Mouse (Mus musculus): ENCODE measurements around the gene Grin2b. TPM values are rescaled to one million over a fixed set of nuclear protein-coding genes. Genes with fewer than 3 reads are reported as not detected.

Gene Grin2b
- polyA plus RNA-seq, 1 experiment from 2014 or later: 0.12 TPM

GRCm38 (mm10) chr6:135767572-135767971, 405.7 kb downstream of the Grin2b start:
- ATAC-seq (ENCODE audit: insufficient number of reproducible peaks, insufficient read depth, low FRiP score, low read depth): no peak
- Histone ChIP-seq H3K36me3 (ENCODE audit: control insufficient read depth, insufficient read depth, low read length) (no peaks in the 10 kb centered on the region), H3K9me3 (ENCODE audit: control insufficient read depth, low read length) (no peaks in the 10 kb centered on the region), H3K9ac (ENCODE audit: low read length) (no peak overlapping the region), H3K4me1 (ENCODE audit: control insufficient read depth in 2 of 2, insufficient read depth in 2 of 2, low read length in 2 of 2) (no peaks in the 10 kb centered on the region; a peak in 1 of 4 replicates), H3K27ac (replicated peaks in 1 of 2; ENCODE audit: control insufficient read depth in 1 of 2, insufficient read depth in 1 of 2, low read depth in 2 of 2, low read length in 2 of 2) (no peak overlapping the region), H3K4me3 (ENCODE audit: control insufficient read depth in 1 of 2, insufficient read depth in 1 of 2, low read depth in 1 of 2, low read length in 2 of 2) (no peak overlapping the region), H3K27me3 (ENCODE audit: control insufficient read depth, insufficient read depth, low read length) (no peaks in the 10 kb centered on the region), H3K4me2 (ENCODE audit: low read length) (no peak overlapping the region)
- WGBS: 54% methylated on average over 8 of the region's 8 CpGs

GRCm38 (mm10) chr6:135758735-135759134, 414.6 kb downstream of the Grin2b start:
- WGBS: 71% methylated on average over 1 of the region's 1 CpGs
- Histone ChIP-seq H3K4me3 (ENCODE audit: control insufficient read depth in 1 of 2, insufficient read depth in 1 of 2, low read depth in 1 of 2, low read length in 2 of 2) (no peak overlapping the region), H3K9ac (ENCODE audit: low read length) (no peak overlapping the region), H3K9me3 (ENCODE audit: control insufficient read depth, low read length) (no peaks in the 10 kb centered on the region), H3K27me3 (ENCODE audit: control insufficient read depth, insufficient read depth, low read length) (no peaks in the 10 kb centered on the region), H3K4me2 (ENCODE audit: low read length) (no peak overlapping the region), H3K36me3 (ENCODE audit: control insufficient read depth, insufficient read depth, low read length) (no peaks in the 10 kb centered on the region), H3K27ac (replicated peaks in 1 of 2; ENCODE audit: control insufficient read depth in 1 of 2, insufficient read depth in 1 of 2, low read depth in 2 of 2, low read length in 2 of 2) (no peak overlapping the region), H3K4me1 (ENCODE audit: control insufficient read depth in 2 of 2, insufficient read depth in 2 of 2, low read length in 2 of 2) (no peaks in the 10 kb centered on the region; a peak in 1 of 4 replicates)
- ATAC-seq (ENCODE audit: insufficient number of reproducible peaks, insufficient read depth, low FRiP score, low read depth): no peak

- H3K9ac ChIP-seq (ENCODE audit: low read length): no peak overlapping the region
- no peaks in the 10 kb centered on the region for H3K27me3 ChIP-seq (ENCODE audit: control insufficient read depth, insufficient read depth, low read length)
- no peak overlapping the region for H3K27ac ChIP-seq (replicated peaks in 1 of 2; ENCODE audit: control insufficient read depth in 1 of 2, insufficient read depth in 1 of 2, low read depth in 2 of 2, low read length in 2 of 2)
- no peak overlapping the region for H3K4me2 ChIP-seq (ENCODE audit: low read length)
- no peaks in the 10 kb centered on the region for H3K9me3 ChIP-seq (ENCODE audit: control insufficient read depth, low read length)
- H3K4me1 ChIP-seq (ENCODE audit: control insufficient read depth in 2 of 2, insufficient read depth in 2 of 2, low read length in 2 of 2): no peaks in the 10 kb centered on the region
- H3K4me3 ChIP-seq (ENCODE audit: control insufficient read depth in 1 of 2, insufficient read depth in 1 of 2, low read depth in 1 of 2, low read length in 2 of 2): no peak overlapping the region
- H3K36me3 ChIP-seq (ENCODE audit: control insufficient read depth, insufficient read depth, low read length): no peaks in the 10 kb centered on the region
- no peak for ATAC-seq (ENCODE audit: insufficient number of reproducible peaks, insufficient read depth, low FRiP score, low read depth)
- WGBS: 77% methylated on average over 1 of the region's 1 CpGs
Measured at GRCm38 (mm10) chr6:135756075-135756474, 417.2 kb downstream of the Grin2b start.

- Histone ChIP-seq H3K4me3 (ENCODE audit: control insufficient read depth in 1 of 2, insufficient read depth in 1 of 2, low read depth in 1 of 2, low read length in 2 of 2) (no peak overlapping the region), H3K27me3 (ENCODE audit: control insufficient read depth, insufficient read depth, low read length) (no peaks in the 10 kb centered on the region), H3K9ac (ENCODE audit: low read length) (no peak overlapping the region), H3K9me3 (ENCODE audit: control insufficient read depth, low read length) (no peaks in the 10 kb centered on the region), H3K4me1 (ENCODE audit: control insufficient read depth in 2 of 2, insufficient read depth in 2 of 2, low read length in 2 of 2) (no peaks in the 10 kb centered on the region; a peak in 1 of 4 replicates), H3K4me2 (ENCODE audit: low read length) (no peak overlapping the region), H3K36me3 (ENCODE audit: control insufficient read depth, insufficient read depth, low read length) (no peaks in the 10 kb centered on the region), H3K27ac (replicated peaks in 1 of 2; ENCODE audit: control insufficient read depth in 1 of 2, insufficient read depth in 1 of 2, low read depth in 2 of 2, low read length in 2 of 2) (no peak overlapping the region)
- ATAC-seq (ENCODE audit: insufficient number of reproducible peaks, insufficient read depth, low FRiP score, low read depth): no peak
- WGBS: 56% methylated on average over 6 of the region's 7 CpGs
Measured at GRCm38 (mm10) chr6:135748412-135749076, 424.8 kb downstream of the Grin2b start.

- no peak overlapping the region for H3K27ac ChIP-seq (replicated peaks in 1 of 2; ENCODE audit: control insufficient read depth in 1 of 2, insufficient read depth in 1 of 2, low read depth in 2 of 2, low read length in 2 of 2)
- H3K9me3 ChIP-seq (ENCODE audit: control insufficient read depth, low read length): no peaks in the 10 kb centered on the region
- no peak overlapping the region for H3K4me3 ChIP-seq (ENCODE audit: control insufficient read depth in 1 of 2, insufficient read depth in 1 of 2, low read depth in 1 of 2, low read length in 2 of 2)
- H3K27me3 ChIP-seq (ENCODE audit: control insufficient read depth, insufficient read depth, low read length): no peaks in the 10 kb centered on the region
- no peaks in the 10 kb centered on the region; a peak in 1 of 4 replicates for H3K4me1 ChIP-seq (ENCODE audit: control insufficient read depth in 2 of 2, insufficient read depth in 2 of 2, low read length in 2 of 2)
- no peak for ATAC-seq (ENCODE audit: insufficient number of reproducible peaks, insufficient read depth, low FRiP score, low read depth)
- 61% methylated on average over 2 of the region's 2 CpGs for WGBS
- H3K9ac ChIP-seq (ENCODE audit: low read length): no peak overlapping the region
- H3K36me3 ChIP-seq (ENCODE audit: control insufficient read depth, insufficient read depth, low read length): no peaks in the 10 kb centered on the region
- H3K4me2 ChIP-seq (ENCODE audit: low read length): no peak overlapping the region
Measured at GRCm38 (mm10) chr6:135745606-135746005, 427.7 kb downstream of the Grin2b start.

GRCm38 (mm10) chr6:135734227-135734732, 439.0 kb downstream of the Grin2b start:
- Histone ChIP-seq H3K27ac (replicated peaks in 1 of 2; ENCODE audit: control insufficient read depth in 1 of 2, insufficient read depth in 1 of 2, low read depth in 2 of 2, low read length in 2 of 2) (no peak overlapping the region), H3K9ac (ENCODE audit: low read length) (no peak overlapping the region), H3K4me1 (ENCODE audit: control insufficient read depth in 2 of 2, insufficient read depth in 2 of 2, low read length in 2 of 2) (no peaks in the 10 kb centered on the region), H3K9me3 (ENCODE audit: control insufficient read depth, low read length) (no peaks in the 10 kb centered on the region), H3K36me3 (ENCODE audit: control insufficient read depth, insufficient read depth, low read length) (no peaks in the 10 kb centered on the region), H3K4me2 (ENCODE audit: low read length) (no peak overlapping the region), H3K27me3 (ENCODE audit: control insufficient read depth, insufficient read depth, low read length) (no peaks in the 10 kb centered on the region), H3K4me3 (ENCODE audit: control insufficient read depth in 1 of 2, insufficient read depth in 1 of 2, low read depth in 1 of 2, low read length in 2 of 2) (no peak overlapping the region)
- WGBS: 88% methylated on average over 4 of the region's 4 CpGs
- no peak for ATAC-seq (ENCODE audit: insufficient number of reproducible peaks, insufficient read depth, low FRiP score, low read depth)

GRCm38 (mm10) chr6:135727106-135727505, 446.2 kb downstream of the Grin2b start:
- WGBS: 92% methylated on average over 5 of the region's 5 CpGs
- Histone ChIP-seq H3K36me3 (ENCODE audit: control insufficient read depth, insufficient read depth, low read length) (no peaks in the 10 kb centered on the region), H3K4me2 (ENCODE audit: low read length) (no peak overlapping the region), H3K27ac (replicated peaks in 1 of 2; ENCODE audit: control insufficient read depth in 1 of 2, insufficient read depth in 1 of 2, low read depth in 2 of 2, low read length in 2 of 2) (no peak overlapping the region), H3K9me3 (ENCODE audit: control insufficient read depth, low read length) (no peaks in the 10 kb centered on the region), H3K9ac (ENCODE audit: low read length) (no peak overlapping the region), H3K4me3 (ENCODE audit: control insufficient read depth in 1 of 2, insufficient read depth in 1 of 2, low read depth in 1 of 2, low read length in 2 of 2) (no peak overlapping the region), H3K27me3 (ENCODE audit: control insufficient read depth, insufficient read depth, low read length) (no peaks in the 10 kb centered on the region), H3K4me1 (ENCODE audit: control insufficient read depth in 2 of 2, insufficient read depth in 2 of 2, low read length in 2 of 2) (no peaks in the 10 kb centered on the region)
- ATAC-seq (ENCODE audit: insufficient number of reproducible peaks, insufficient read depth, low FRiP score, low read depth): no peak

GRCm38 (mm10) chr6:135721706-135722105, 451.6 kb downstream of the Grin2b start:
- no peak overlapping the region for H3K4me3 ChIP-seq (ENCODE audit: control insufficient read depth in 1 of 2, insufficient read depth in 1 of 2, low read depth in 1 of 2, low read length in 2 of 2)
- ATAC-seq (ENCODE audit: insufficient number of reproducible peaks, insufficient read depth, low FRiP score, low read depth): no peak
- 81% methylated on average over 2 of the region's 2 CpGs for WGBS
- H3K27me3 ChIP-seq (ENCODE audit: control insufficient read depth, insufficient read depth, low read length): no peaks in the 10 kb centered on the region
- no peak overlapping the region for H3K9ac ChIP-seq (ENCODE audit: low read length)
- no peak overlapping the region for H3K27ac ChIP-seq (replicated peaks in 1 of 2; ENCODE audit: control insufficient read depth in 1 of 2, insufficient read depth in 1 of 2, low read depth in 2 of 2, low read length in 2 of 2)
- no peaks in the 10 kb centered on the region for H3K36me3 ChIP-seq (ENCODE audit: control insufficient read depth, insufficient read depth, low read length)
- no peaks in the 10 kb centered on the region for H3K9me3 ChIP-seq (ENCODE audit: control insufficient read depth, low read length)
- H3K4me1 ChIP-seq (ENCODE audit: control insufficient read depth in 2 of 2, insufficient read depth in 2 of 2, low read length in 2 of 2): no peaks in the 10 kb centered on the region
- no peak overlapping the region for H3K4me2 ChIP-seq (ENCODE audit: low read length)
